Mouse (Mus musculus) right cerebral cortex, adult 2 months (tissue): ENCODE results near the gene Gm13278.
"Not testable (repeated sequence)": the region's sequence is repeated elsewhere in the genome, so short reads cannot be mapped to it uniquely, and the experiment has no call there.

Experiments used
- DNase-seq, 2 experiments: peaks; one replicate each; pipeline ENCODE4 v3.0.0; 2021 to 2022; ENCODE audit warnings: low spot score in 2 of 2

The Gm13278 gene

DNA sequence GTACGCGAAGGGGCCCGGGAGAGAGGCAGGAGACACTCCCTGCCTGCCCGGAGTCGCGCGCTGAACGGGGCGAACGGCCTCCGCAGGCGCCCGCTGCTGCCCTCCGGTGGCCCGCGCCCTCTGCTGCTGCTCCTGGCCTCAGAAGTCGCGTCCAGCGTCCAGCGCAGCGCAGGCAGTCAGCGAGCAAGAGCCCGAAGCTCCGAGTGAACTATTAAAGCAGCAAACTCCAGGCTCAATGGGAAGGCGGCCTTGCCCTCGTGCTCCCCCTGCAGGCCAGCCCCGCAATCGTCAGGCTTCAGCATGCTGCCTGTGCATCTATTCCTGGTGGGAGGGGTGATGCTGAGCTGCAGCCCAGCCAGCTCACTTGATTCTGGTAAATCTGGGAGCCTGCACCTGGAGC, at the start of gene Gm13278:
Gm13278 (plus strand) TSS at position 301 of the 400 bp plus-strand sequence.
- not testable (repeated sequence) for DNase-seq

DNA sequence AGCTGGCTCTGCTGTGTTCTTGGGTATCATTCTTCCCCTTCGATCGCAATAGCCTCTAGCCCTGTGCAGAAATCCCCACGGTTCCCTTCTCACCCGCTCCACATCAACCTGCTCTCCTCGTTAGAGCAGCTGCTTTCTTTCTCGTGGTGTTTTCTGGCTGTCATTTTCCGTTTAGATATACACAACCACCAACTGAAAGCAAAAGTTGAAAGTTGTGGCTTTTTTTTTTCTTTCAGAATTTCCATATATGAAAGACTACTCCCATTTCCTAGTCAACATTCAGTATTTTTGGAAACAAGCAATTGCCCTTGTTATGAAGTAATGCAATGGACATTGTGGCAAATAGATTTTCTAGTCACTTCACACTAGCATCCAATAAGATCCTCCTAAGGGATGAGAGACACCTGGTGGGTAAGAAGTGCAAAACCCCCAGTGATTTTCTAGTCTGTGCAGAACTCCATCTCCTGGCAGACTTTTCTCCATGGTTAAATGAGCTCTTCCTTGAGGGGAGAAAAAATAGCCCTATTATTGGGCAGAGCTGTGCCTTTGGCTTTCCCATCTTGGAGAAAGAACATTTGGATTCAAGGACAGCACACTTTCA, 48.5 kb upstream of the Gm13278 start:
- DNase-seq = no peak

DNA sequence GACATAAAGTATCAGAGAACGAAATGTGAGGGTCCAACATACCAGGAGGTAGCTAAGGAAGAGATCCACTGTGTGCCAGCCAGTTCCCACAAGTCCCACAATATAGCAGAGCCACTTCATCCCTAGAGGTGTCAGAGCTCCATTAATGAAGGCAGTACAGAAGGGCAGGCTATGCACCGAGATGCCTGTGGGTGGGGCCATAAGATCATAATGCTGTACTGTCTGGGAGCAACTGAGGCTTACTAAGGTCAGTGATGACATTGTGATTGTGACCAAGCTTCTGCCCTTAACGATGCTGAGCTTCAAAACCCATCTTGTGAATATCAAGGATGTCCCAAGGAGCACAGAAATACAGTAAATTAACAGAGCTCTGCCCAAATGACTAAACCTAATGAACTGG, 47.1 kb upstream of the Gm13278 start:
- DNase-seq = no peak

DNA sequence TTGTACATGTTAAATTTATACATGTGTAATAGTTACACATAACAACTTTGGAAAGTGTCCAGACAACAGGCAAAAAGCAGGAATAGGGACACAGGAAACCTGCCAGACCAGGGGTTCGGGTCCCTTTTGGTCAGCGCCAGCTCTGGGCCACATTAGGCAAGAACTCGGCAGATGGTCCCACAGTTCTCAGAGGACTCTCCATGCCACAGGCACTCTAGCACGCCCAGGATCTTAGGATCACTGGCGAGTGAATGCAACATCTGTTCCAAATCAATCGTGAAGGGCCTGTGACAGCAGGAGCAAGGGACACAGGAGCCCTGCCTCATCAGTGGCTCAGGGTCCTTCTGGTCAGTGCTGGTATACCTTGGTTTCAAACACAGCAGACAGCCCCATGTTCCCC, 41.4 kb upstream of the Gm13278 start:
- no peak for DNase-seq

DNA sequence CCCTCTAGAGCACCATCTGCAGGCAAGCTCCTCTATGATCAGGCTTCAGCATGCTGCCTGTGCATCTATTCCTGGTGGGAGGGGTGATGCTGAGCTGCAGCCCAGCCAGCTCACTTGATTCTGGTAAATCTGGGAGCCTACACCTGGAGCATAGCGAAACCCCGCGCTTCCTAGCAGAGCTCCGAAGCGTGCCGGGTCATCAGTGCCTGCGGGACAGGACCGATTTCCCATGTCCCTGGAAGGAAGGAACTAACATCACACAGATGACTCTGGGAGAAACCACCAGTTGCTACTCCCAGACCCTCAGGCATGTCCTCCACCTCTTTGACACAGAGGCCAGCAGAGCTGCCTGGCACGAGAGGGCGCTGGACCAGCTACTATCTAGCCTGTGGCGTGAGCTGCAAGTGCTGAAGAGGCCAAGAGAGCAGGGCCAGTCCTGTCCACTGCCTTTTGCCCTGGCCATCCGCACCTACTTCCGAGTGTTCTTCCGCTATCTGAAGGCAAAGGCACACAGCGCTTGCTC, 36.5 kb upstream of the Gm13278 start, which contains the start of gene Gm13271:
Gm13271 (plus strand) TSS at position 51 of the 523 bp plus-strand sequence.
- peak; percentile 54 to 68 for DNase-seq

DNA sequence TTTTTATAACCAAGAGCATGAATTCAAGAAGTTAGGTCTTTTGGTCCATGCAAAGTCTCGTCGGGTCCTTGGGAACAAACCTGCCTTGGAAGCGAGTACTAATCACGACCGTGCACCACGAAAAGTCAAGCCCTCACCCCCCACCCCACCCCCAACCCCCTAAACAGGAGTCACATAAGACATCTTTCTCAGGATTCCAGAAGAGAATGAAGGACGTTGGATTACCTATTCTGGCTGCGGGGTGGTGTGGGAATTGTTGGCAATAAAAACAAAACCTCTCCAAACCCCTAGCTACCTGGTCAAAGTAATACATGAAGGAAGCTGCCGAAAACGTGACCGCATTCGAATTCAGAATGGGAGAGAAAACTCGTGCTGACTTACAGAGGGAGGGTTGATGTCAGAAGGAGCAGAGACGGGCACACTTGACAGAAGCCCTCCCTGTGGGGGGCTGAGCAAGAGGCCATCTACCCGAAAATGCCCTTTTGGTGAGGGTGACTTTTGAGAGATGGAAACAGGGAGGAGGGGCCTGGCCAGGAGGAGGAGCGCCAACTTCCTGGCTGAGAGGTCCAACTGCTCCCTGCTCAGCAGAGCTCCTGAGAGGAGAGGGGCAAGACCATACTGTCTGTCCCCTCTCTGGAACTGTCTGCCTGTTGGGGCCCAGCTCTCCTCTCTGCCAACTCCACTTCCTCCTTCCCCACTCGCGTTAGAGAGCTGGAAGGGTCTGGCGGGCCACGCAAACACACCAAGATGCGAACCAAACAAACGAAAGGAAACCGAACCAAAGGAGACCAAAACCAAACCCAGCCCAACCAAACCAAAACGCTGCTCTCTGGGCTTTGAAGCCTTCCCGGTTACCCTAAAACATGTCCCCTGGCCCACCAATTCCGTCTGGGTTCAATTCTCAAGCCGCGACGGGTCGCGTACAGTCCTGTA, 34.5 kb upstream of the Gm13278 start:
- DNase-seq = not testable (repeated sequence)

DNA sequence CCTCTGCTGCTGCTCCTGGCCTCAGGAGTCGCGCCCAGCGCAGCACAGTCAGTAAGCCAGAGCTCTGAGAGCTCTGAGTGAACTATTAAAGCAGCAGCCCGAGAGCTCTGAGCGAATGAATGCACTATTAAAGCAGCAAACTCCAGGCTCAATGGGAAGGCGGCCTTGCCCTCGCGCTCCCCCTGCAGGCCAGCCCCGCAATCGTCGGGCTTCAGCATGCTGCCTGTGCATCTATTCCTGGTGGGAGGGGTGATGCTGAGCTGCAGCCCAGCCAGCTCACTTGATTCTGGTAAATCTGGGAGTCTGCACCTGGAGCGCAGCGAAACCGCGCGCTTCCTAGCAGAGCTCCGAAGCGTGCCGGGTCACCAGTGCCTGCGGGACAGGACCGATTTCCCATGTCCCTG, 33.7 kb upstream of the Gm13278 start:
- DNase-seq = peak; percentile 92 to 95

DNA sequence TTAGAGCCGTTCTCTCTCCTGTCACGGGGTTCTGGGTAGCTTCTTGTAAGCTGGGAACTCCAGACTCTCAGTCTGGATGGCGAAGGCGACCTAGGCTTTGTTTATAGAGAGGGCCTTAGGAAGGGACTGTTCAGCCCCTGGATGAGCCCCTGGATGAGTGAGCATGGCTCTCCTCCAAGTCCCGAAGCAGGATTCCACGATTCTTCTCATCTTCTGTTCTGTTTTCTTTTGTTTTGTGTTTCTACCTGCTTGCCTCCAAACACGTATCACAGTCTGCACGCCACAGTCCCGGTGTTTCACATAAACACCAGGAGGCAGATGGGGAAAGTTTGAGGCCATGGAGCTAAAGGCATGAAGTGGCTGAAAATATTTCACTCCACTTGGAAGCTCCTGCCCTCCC, 32.6 kb upstream of the Gm13278 start:
- not testable (repeated sequence) for DNase-seq

DNA sequence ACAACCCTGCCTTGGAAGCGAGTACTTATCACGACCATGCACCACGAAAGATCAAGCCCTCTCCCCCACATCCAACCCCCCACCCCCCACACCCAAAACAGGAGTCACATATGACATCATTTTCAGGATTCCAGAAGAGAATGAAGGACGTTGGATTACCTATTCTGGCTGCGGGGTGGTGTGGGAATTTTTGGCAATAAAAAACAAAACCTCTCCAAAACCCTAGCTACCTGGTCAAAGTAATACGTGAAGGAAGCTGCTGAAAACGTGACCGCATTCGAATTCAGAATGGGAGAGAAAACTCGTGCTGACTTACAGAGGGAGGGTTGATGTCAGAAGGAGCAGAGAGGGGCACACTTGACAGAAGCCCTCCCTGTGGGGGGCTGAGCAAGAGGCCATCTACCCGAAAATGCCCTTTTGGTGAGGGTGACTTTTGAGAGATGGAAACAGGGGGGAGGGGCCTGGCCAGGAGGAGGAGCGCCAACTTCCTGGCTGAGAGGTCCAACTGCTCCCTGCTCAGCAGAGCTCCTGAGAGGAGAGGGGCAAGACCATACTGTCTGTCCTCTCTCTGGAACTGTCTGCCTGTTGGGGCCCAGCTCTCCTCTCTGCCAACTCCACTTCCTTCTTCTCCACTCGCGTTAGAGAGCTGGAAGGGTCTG, 31.6 kb upstream of the Gm13278 start, which contains the start of gene Gm13283:
Gm13283 (plus strand) TSS at position 510 of the 659 bp plus-strand sequence.
- DNase-seq = peak in 1 of 2 experiments; percentile 29

DNA sequence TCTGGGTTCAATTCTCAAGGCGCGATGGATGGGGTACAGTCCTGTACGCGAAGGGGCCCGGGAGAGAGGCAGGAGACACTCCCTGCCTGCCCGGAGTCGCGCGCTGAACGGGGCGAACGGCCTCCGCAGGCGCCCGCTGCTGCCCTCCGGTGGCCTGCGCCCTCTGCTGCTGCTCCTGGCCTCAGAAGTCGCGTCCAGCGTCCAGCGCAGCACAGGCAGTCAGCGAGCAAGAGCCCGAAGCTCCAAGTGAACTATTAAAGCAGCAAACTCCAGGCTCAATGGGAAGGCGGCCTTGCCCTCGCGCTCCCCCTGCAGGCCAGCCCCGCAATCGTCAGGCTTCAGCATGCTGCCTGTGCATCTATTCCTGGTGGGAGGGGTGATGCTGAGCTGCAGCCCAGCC, 30.9 kb upstream of the Gm13278 start:
- DNase-seq = peak; percentile 32 to 36

DNA sequence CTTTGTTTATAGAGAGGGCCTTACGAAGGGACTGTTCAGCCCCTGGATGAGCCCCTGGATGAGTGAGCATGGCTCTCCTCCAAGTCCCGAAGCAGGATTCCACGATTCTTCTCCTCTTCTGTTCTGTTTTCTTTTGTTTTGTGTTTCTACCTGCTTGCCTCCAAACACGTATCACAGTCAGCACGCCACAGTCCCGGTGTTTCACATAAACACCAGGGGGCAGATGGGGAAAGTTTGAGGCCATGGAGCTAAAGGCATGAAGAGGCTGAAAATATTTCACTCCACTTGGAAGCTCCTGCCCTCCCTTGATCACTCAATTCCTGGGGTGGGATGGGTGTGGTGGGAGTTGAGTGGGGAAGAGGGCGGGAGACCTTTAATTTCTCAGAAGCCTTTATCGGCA, 29.6 kb upstream of the Gm13278 start:
- peak; percentile 48 to 69 for DNase-seq

DNA sequence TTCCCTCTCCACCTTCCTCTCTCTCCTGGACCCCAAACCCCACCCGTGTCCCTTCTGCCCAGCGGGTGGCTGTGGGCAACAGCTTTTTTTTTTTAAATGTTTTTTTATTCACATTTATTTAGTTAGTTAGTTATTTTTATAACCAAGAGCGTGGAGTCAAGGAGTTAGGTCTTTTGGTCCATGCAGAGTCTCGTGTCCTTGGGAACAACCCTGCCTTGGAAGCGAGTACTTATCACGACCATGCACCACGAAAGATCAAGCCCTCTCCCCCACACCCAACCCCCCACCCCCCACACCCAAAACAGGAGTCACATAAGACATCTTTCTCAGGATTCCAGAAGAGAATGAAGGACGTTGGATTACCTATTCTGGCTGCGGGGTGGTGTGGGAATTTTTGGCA, 29.0 kb upstream of the Gm13278 start:
- not testable (repeated sequence) for DNase-seq

DNA sequence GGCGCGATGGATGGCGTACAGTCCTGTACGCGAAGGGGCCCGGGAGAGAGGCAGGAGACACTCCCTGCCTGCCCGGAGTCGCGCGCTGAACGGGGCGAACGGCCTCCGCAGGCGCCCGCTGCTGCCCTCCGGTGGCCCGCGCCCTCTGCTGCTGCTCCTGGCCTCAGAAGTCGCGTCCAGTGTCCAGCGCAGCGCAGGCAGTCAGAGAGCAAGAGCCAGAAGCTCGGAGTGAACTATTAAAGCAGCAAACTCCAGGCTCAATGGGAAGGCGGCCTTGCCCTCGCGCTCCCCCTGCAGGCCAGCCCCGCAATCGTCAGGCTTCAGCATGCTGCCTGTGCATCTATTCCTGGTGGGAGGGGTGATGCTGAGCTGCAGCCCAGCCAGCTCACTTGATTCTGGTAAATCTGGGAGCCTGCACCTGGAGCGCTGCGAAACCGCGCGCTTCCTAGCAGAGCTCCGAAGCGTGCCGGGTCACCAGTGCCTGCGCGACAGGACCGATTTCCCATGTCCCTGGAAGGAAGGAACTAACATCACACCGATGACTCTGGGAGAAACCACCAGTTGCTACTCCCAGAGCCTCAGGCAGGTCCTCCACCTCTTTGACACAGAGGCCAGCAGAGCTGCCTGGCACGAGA, 27.8 kb upstream of the Gm13278 start:
- peak; percentile 5 to 18 for DNase-seq

DNA sequence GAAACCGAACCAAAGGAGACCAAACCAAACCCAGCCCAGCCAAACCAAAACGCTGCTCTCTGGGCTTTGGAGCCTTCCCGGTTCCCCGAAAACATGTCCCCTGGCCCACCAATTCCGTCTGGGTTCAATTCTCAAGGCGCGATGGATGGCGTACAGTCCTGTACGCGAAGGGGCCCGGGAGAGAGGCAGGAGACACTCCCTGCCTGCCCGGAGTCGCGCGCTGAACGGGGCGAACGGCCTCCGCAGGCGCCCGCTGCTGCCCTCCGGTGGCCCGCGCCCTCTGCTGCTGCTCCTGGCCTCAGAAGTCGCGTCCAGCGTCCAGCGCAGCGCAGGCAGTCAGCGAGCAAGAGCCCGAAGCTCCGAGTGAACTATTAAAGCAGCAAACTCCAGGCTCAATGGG, 17.8 kb upstream of the Gm13278 start, which contains the start of gene Gm13290:
Gm13290 (plus strand) TSS at position 301 of the 400 bp plus-strand sequence.
- not testable (repeated sequence) for DNase-seq

DNA sequence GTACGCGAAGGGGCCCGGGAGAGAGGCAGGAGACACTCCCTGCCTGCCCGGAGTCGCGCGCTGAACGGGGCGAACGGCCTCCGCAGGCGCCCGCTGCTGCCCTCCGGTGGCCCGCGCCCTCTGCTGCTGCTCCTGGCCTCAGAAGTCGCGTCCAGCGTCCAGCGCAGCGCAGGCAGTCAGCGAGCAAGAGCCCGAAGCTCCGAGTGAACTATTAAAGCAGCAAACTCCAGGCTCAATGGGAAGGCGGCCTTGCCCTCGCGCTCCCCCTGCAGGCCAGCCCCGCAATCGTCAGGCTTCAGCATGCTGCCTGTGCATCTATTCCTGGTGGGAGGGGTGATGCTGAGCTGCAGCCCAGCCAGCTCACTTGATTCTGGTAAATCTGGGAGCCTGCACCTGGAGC, 14.7 kb upstream of the Gm13278 start, which contains the start of gene Gm13289:
Gm13289 (plus strand) TSS at position 301 of the 400 bp plus-strand sequence.
- not testable (repeated sequence) for DNase-seq

DNA sequence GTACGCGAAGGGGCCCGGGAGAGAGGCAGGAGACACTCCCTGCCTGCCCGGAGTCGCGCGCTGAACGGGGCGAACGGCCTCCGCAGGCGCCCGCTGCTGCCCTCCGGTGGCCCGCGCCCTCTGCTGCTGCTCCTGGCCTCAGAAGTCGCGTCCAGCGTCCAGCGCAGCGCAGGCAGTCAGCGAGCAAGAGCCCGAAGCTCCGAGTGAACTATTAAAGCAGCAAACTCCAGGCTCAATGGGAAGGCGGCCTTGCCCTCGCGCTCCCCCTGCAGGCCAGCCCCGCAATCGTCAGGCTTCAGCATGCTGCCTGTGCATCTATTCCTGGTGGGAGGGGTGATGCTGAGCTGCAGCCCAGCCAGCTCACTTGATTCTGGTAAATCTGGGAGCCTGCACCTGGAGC, 11.8 kb upstream of the Gm13278 start, which contains the start of gene Gm13272:
Gm13272 (plus strand) TSS at position 301 of the 400 bp plus-strand sequence.
- not testable (repeated sequence) for DNase-seq

DNA sequence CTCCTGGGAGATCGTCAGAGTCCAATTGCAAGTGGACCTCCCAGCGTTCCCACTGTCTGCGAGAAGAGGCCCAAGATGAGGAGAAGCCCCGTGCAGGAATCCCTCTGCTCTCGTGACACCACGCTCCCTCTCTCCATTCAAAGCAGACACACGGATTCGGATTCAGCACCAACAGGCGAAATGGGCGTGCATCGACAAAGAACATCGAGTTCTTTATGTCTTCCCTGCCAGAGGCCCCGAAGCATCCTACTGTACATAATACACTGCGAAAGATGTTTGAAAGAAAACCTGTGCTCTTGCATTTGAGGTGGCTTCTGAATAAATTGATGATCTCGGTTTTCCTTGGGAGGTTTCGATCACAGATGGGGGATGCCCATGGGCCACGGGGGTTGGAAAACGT, 11.0 kb upstream of the Gm13278 start:
- DNase-seq = not testable (repeated sequence)

DNA sequence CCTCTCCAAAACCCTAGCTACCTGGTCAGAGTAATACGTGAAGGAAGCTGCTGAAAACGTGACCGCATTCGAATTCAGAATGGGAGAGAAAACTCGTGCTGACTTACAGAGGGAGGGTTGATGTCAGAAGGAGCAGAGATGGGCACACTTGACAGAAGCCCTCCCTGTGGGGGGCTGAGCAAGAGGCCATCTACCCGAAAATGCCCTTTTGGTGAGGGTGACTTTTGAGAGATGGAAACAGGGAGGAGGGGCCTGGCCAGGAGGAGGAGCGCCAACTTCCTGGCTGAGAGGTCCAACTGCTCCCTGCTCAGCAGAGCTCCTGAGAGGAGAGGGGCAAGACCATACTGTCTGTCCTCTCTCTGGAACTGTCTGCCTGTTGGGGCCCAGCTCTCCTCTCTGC, 9.5 kb upstream of the Gm13278 start, which contains the start of gene Ifnz:
Ifnz (plus strand) TSS at position 301 of the 400 bp plus-strand sequence.
- not testable (repeated sequence) for DNase-seq

DNA sequence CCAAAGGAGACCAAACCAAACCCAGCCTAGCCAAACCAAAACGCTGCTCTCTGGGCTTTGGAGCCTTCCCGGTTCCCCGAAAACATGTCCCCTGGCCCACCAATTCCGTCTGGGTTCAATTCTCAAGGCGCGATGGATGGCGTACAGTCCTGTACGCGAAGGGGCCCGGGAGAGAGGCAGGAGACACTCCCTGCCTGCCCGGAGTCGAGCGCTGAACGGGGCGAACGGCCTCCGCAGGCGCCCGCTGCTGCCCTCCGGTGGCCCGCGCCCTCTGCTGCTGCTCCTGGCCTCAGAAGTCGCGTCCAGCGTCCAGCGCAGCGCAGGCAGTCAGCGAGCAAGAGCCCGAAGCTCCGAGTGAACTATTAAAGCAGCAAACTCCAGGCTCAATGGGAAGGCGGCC, 9.0 kb upstream of the Gm13278 start:
- DNase-seq = not testable (repeated sequence)

DNA sequence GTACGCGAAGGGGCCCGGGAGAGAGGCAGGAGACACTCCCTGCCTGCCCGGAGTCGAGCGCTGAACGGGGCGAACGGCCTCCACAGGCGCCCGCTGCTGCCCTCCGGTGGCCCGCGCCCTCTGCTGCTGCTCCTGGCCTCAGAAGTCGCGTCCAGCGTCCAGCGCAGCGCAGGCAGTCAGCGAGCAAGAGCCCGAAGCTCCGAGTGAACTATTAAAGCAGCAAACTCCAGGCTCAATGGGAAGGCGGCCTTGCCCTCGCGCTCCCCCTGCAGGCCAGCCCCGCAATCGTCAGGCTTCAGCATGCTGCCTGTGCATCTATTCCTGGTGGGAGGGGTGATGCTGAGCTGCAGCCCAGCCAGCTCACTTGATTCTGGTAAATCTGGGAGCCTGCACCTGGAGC, 5.9 kb upstream of the Gm13278 start, which contains the start of gene Gm13276:
Gm13276 (plus strand) TSS at position 301 of the 400 bp plus-strand sequence.
- DNase-seq = not testable (repeated sequence)

DNA sequence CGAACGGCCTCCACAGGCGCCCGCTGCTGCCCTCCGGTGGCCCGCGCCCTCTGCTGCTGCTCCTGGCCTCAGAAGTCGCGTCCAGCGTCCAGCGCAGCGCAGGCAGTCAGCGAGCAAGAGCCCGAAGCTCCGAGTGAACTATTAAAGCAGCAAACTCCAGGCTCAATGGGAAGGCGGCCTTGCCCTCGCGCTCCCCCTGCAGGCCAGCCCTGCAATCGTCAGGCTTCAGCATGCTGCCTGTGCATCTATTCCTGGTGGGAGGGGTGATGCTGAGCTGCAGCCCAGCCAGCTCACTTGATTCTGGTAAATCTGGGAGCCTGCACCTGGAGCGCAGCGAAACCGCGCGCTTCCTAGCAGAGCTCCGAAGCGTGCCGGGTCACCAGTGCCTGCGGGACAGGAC, 2.9 kb upstream of the Gm13278 start, which contains the start of gene Gm13277:
Gm13277 (plus strand) TSS at position 231 of the 400 bp plus-strand sequence.
- DNase-seq = peak; percentile 73 to 75
